Mouse (Mus musculus): ENCODE results near the gene Fdxacb1.
A peak's percentile ranks its signal among the peaks of the same experiment; 100 is the strongest.

DNA sequence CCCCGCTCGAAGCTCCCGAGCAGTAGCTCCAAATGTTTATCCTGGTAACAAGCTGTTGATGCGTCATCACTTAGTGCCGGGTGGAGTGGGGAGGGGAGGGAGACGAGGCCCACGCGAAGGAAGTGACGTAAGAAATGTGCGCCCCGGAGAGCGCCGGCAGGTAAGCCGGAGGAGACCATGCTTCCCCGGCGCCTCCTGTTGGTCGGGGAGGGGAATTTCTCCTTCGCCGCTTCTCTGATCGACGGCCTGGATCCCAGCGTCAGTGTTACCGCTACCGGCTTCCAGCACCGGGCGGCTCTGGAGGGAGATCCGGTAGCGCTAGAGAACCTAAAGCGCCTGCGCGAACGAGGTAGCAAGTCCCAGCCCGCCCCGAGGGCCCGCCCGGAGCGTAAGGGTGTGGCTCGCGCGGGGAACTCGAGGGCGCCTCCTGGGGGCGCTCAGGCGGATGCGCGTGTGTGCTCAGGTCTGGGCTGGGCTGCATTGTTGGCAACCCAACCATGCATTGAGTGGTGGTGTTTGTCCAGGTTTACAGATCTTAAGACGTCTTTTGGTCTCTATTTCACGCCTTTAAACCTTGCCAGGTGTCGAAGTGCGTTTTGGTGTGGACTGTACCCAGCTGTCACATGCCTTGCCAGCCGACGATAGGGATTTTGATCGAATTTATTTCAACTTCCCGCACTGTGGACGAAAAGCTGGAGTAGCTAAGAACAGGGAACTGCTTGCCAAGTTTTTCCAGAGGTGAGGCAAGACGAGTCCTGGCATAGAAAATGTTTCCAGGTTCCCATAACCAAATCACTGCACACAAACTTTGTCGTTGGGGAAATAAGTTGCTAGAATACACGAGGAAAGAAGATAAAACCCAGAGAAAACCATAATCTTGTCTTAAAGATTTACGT is at the start of gene Fdxacb1:
- no peak; the same call in none of the 2 replicates for TF ChIP-seq CTCF (IDR thresholded peaks at IDR 0.05; ENCODE audit: low read depth)
- peak; percentile 82 for TF ChIP-seq EP300 (IDR thresholded peaks at IDR 0.05; ENCODE audit: low read depth)
